Mouse (Mus musculus) heart, adult 2 months (tissue): ENCODE results near the gene Diras1.

Experiments used
- CTCF ChIP-seq: fragments of 200-600 bp; IDR thresholded peaks from 2 replicates; pipeline ENCODE4 v1.8.1; 2022; ENCODE audit warnings: antibody characterized with exemption, mild to moderate bottlenecking, moderate library complexity
- POLR2A ChIP-seq: fragments of 200-500 bp; IDR thresholded peaks from 2 replicates; pipeline ENCODE4 v1.6.1; 2011; ENCODE audit warnings: mild to moderate bottlenecking, low read depth, low read length, control low read depth; ENCODE audit not compliant: insufficient read depth

DNA sequence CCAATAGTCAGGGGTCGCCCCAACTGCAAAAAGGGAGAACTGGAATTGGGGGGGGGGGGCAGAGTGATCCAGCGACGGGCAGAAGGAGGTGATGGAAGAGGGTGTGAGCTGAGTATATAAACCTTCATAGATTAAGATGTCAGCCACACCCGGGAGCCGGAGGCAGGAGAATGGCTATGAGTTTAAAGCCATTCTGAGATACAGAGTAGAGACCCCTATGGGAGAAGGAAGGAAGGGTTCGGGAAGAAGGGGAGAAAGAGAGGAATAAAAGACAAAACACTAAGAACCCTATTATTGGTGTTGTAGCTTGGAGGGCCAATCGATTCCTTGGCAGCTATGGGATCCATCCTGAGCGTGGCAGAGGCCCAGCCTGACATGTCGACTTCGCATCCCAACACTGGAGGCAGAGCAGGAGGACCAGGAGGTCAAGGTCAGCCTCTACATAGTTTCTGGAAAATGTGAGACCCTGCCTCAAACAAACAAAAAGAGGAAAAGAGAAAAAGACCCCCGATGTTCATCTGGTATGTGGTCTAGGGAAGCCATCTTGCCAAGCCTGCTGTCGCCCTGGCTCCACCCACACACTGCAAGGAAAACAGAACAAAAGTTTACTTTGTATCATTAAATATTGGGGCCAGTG lies at the start of gene Diras1:
- TF ChIP-seq POLR2A (no peak), CTCF (no peak)
